Mouse (Mus musculus) adrenal gland, postnatal 14 days (tissue): ENCODE measurements around the gene Hivep3. TPM values are rescaled to one million over a fixed set of nuclear protein-coding genes. Genes with fewer than 3 reads are reported as not detected.

Experiments
- DNase-seq: peaks from one replicate; pipeline ENCODE4 v3.0.0; 2021; ENCODE audit warnings: mixed read lengths
- total RNA-seq: library from RNA; stranded (reverse); gene quantifications from 2 replicates; pipeline ENCODE4 v1.2.3, GENCODE M21; 2021

Hivep3 gene
- total RNA-seq, 1 experiment from 2014 or later: 9.4 TPM

DNA sequence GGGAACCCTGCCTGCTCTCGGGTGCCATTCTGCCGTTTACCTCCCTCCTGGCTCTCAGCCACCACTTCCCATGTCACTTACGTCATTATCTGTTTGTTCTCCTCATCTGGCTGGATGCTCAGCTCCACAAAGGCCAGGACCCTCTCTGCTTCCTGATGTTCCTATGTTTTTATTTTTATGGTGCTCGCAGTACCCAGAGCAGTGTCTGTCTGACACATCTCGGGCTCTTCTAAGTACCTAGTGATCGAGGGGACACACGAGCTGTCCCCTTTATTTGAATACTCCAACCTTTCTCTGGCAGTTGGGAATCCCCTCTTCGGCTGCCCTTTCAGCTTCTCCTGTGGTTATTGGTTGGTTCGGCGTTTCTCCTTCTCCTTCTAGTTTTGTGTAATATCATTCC lies 325.2 kb downstream of the Hivep3 start:
- DNase-seq: no peak

DNA sequence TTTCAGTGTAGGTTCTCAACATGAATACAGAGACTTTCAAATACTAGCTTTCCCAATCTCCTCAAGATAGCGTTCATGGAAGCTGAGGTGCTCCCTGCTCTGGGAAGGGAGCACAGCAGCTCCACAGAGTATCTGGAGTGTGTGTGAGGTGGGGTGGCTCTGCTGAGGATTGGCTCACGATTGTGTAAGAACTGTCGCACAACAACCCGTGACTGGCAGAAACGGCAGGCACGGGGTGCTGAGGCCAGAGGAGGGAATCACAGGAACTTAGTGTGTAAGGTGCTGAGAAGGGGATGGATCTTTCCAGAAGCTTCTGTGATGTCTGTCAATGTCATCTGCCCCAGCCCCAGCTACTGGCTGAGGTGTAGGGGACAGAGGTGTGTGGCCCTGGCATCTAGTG lies 328.1 kb downstream of the Hivep3 start:
- DNase-seq: no peak

DNA sequence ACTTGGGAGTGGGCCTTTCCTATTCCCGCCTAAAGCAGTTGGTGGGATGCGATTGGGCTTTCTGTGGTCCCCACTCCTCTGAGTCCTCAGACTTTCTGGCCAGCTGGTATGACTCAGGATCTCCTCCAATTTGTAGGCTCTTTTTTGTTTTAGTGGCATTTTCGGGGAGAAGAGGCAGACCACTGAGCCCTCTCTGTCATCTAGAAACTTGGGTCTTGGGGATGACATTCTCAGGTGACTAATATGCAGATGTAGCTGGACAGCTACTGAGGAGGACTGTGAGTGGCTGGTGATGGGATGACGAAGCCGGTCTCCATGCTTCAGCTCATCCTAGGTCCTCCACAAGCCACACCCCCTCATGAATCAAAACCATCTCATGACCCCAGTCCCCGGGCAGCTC lies 328.6 kb downstream of the Hivep3 start:
- no peak for DNase-seq

DNA sequence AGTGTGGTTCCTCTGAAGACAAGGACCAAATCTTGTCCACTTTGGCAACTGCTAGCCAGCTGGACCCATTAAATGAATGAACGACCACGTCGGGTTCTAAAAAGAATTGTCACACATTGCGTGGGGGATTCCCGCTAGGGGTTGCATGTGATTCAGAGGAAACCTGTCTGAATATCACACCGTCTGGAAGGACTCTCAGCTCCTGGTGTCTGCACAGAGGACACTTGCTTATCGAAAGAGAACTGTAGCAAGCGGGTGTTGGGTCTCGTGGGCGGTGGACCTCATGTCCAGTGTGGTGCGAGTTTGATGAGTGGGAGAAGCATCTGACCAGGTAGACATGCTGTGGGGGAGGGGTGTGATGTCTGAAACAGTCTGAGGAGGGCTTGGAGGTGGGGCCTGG lies 329.2 kb downstream of the Hivep3 start:
- DNase-seq: no peak

DNA sequence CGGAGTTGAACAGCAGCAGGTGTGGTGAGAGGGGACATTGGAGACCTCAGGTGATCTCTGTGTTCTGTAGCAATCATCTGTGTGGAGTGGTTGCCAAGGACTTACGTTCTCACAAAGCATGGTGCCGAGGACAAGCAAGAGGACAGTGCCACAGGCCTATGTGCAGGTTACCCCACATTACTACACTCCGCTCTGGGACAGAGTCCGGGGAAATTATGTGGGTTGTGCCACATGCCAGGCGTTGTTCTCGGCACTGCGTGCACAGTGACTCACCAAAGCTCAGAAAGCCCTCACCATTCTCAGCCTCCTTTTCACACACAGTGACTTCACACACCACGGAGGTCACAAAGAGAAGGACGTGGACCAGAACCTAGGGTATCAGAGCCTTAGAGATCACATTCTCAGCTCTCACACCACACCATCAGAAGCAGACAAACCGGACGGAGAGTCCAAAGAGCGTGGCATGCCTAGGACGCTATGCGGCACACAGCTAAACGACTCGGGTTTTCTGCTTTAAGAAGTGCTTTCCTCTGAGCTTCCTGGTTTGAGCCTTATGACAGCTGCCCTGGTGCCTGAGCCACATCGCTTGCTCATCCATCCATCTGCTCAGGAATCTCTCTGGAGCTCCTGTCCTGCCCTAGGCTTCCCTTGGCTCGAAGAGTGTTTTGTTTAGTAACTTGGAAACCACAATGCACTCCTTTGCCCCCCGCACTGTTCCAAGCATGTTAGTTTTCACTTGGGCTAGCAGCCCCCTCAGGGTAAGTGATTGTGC lies 330.0 kb downstream of the Hivep3 start:
- no peak for DNase-seq

DNA sequence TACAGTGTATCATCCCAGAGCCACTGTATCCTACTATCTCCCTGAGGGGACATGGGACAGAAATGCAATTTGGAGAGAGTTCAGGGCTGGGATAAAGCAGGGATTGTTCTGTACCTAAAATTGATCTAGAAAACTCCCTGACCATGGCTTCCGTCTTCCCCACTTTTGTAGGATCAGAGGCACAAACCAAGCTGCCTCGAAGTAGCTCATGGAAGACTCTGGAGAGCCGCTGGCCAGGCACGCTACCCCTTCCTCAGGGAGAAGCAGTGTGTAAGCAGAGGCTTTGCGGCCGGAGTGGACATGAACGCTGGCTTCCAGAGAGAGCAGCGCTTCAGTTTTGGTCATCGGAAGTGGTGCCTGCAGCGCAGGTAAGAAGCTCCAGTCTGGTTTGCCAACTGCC lies 331.1 kb downstream of the Hivep3 start, which contains the start of gene AL607142.1:
Gene AL607142.1 (plus strand): TSS at position 301 of the 400 bp plus-strand sequence.
- DNase-seq: no peak

DNA sequence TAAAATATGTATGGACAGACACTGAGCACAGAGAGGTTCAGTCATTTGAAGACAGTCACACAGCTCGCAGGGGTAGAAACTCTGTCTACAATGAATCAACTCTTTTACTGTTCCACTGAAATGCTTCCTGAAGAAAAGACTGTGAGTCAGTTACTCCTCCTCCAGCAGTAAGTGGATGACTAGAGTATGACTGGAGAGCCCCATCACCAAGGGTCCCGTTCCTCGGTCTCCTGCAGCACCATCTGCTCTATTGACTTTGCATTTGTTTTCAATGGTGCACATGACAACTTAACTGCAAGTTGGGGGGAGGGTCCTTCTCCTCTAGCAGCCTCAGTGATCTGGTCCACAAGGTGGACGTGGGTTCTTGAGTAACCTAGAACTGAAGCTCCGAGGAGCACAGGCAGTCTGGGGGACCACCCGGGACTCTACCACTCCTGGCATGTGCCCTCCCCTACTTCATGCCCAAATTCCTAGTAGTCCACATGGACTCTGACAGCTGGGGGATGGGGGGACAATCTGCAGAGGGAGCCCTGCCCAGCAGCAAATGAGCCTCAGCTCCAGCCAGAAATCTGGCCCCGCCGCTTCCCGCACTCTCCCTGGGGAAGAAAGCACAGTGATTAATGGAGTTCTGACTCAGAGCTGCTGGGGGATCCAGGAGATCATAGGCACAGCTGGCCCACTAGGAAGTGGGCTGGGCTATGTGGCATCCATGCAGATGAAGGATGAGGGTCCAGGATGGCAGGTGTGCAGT lies 333.4 kb downstream of the Hivep3 start:
- peak; percentile 36 for DNase-seq

DNA sequence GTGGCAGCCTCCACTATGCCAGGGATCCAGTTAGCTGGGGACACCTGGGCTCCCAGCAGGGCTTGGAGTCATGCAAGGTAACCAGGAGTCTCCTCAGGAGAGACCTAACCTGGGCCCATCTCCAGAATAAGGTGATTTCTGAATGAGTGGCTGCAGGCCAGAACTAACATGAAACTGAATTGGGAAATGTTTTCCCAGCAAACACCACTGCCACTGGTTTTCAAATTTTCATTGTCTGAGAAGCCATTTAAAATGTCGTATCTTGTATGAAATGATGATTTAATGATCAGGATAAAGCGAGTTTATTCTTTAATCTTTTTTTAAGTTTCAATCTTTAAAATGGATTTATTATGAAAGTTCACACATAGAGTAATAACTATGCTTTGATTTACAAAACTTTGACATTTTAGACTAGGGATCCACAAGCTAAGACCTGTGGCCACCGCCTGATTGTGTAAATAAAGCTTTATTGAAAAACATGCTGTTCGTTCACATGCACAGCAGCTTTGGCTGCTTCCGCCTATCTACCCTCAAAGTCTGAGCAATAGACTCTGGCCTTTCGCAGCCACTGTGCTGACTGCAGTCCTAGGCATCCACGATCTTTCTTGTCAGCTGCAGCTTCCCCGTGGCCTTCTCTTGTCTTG lies 334.1 kb downstream of the Hivep3 start:
- DNase-seq: peak; percentile 24

DNA sequence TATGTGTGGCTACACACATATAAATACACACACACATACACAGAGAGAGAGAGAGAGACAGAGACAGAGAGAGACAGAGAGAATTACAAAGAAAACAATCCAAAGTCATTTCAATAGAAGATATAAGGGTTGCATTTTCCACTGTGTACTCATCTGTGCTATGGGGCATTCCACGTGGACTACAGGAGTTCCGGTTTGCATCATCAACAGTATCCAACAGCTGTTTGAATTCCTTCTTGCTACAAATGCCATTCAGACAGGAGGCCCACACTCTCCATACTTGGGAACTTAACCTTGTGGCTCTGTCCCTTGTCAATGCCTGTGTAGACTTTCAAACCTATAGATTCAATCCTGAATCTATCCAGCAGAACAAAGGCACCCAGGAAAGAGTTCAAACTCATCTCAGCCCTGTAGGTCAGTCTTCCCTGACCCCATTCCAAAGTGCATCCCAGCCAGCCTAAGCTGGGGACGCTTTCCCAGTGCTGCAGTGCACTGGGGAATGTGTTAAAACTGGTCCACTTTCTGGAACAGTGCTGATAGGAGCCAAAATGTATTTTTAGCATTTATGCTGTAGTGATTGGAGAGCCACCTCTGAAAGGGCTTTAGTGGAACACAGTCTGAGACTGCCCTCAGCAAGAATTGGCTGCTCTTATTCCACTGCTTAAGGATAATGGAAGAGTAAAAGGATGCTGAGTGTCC lies 335.4 kb downstream of the Hivep3 start:
- DNase-seq: no peak

DNA sequence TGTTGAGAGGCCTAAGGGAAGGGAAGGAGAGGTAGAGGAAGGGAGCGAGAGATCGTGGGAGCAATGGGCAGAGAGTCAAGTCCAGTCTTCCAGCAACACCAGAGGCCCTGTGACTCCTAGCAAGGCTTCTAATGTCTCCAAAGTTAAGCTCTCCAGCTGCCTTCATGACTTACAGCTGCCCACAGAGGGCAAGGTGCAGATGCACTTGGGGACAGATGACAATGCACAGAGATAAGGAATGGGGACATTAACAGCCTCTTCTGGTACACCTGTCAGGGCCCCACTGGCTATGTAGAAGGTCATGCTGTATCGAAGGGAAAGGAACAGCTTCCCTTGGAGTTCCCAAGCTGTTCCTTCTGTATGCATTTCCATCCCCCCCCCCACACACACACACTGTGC lies 336.0 kb downstream of the Hivep3 start:
- no peak for DNase-seq

DNA sequence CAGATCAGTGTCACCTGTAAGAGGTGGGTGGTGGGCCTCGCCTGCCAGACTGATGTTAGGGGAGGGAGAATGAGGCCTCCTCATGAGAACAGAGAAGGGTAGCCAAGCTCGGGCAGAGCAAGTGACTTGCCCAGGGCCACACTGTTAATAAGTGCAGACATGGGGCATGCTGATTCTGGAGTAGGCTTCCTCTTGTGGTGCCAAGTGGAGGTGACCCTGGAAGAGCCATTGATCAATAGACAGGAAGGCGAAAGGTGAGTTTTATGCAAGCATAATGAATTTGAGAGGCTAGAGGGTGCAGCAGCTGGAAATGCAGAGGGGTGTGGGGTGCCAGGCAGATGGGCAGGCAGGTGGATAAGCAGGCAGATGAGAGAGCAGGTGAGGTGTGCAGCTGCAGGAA lies 337.8 kb downstream of the Hivep3 start:
- no peak for DNase-seq

DNA sequence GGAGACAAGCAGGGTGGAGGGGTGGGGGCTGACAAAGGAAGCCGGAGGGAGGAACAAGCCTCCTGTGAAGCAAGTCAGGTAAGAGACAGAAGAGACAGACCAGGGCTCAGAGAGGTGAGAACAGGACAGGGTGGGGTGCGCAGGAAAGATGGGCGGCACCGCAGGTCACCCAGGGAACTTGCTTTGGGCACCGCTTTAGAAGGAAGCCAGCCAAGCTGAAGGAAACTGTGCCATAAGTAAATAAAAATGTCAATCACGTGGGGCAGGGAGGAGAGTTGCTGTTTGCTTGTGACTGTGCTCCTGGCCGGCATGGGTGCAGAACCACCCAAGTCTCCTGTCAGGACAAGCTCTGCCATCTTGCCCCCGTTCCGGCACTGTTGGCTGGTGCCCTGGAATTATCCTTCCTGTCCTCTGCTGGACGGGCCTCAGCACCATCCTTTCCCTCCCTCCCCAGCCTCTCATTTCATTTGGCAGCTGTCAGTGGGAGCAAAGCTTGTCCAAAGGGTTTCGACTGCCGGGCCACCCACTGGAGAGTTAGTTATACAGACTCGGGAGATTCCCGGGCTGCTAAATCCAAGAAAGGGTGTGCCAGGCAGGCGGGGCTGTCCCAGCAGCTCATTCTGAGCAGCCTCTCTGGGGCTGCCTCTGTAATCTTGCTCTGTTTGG lies 338.4 kb downstream of the Hivep3 start:
- DNase-seq: peak; percentile 43

DNA sequence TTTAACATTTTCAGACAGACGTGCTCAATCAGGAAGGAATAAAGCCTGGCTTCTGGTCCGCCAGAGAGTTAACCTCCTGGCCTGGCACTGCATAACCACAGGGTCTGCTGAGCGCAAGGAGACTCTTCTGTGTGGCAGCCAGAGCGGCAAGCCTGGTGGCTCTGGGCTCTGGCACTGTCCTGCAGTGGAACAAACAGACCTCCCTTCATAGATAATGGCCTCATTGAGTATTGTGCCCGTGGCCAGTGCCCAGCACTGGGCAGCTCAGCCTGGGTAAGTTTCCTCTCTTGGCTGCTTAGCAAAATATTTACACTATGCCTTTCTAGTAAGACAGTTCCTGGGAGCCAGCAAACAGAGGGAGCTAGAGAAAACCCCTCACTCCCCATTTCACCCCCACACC lies 340.5 kb downstream of the Hivep3 start:
- no peak for DNase-seq

DNA sequence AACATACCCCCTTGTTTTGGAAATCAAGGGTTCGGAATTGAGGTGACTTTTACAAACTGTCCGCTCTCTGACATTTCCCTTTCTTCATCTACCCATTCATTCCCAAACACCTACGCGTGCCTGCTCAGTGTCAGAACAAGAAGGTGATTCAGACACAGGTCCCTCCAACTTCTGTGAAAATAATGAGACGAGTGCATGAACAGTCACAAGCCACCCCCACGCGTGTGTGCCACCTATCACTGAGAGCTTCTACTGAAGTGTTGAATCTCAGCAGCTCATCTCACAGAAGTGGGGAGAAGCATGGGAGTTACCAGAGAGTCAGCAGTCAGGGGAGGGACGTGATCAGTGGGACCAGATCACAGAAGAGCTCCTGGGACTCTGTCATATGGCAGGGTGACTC lies 343.7 kb downstream of the Hivep3 start:
- no peak for DNase-seq

DNA sequence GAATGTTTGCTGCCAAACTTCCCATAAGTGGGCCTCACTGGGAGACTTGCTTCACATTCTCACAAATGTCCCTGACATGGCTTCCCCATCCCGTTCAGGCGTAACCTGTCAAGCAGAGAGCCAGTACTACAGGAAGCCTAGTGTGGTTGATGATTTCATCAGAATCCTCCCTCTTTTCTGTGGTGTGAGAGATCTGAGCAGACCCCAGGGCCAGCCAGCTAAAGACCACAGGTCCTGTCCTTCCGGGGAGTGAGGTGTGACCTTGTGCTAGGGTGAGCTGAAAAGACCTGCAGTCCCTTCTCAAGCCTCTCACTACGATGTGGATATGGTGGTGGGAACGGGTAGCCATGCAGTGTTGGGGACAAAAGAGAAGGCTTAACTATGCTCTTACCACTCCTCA lies 348.9 kb downstream of the Hivep3 start:
- no peak for DNase-seq

DNA sequence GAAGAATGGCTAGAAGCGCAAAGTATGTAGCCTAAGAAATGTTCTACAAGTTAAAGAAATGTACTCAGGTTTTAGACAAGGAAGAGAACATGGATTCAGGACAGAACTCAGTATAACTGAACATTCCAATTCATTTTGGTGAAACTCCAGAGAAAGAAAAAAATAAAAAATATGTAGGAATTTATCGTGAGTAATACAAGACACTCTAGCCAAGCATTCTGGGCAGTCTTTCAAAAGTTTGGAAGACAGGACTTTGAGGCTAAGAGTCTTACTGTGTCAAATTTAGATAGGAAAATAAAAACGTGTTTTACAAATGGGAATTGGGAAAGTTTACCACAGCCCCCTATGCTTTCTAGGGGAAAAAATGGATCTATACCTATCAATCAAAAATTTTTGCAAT lies 350.1 kb downstream of the Hivep3 start:
- DNase-seq: no peak

DNA sequence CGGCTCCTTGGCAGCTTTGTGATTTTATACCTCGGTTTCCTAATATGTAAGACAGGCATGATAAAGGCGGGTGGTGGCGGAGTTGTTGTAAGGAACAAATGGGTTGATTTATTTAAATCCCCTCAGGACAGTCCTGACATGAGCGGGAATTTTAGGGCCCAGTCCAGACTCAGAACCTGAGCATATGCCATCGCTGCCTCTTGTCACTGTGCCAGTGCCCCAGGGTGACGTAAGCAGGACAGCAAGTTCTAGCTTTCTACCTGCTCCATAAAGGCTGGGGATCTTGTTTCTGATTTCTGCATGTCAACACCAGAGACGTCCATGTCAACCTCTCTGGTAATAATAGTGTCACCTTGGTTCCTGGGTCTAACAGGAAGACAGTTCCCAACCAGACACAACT lies 356.0 kb downstream of the Hivep3 start:
- no peak for DNase-seq

DNA sequence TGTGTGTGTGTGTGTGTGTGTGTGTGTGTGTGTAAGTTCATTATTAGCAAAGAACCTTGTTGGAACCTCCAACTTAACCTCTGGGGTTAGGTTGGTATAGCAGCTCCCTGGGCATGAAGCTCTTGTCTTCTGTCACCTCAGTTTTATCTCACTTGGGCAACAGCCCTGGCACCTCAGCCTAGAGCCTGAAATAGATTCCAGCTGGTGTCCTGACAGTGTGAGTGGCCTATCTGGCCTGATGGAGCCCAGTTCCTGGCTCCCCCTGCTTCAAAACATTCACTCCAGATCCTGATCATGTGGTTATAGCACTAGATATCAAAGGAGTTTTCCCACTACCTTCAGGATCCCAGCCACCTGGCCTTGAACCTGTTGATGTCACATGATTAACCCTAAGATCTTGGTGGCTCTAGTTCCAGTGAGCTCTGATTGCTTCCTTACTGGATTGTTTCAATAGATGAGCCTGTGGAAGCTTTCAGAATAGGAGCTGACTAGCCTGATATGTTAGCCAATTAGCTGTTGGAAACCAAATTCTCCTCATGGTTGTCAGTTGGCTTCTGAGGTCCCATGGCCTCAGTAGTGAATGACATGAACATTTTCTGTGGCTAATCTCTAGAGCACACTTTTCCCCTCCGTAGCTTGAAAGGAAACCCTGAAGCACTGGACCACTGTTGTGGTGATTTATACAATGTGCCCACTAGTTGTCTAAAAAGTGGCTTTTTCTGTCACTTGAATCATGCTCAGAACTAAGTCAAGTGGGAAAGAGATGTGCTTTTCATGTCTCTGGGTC lies 358.6 kb downstream of the Hivep3 start:
- no peak for DNase-seq

DNA sequence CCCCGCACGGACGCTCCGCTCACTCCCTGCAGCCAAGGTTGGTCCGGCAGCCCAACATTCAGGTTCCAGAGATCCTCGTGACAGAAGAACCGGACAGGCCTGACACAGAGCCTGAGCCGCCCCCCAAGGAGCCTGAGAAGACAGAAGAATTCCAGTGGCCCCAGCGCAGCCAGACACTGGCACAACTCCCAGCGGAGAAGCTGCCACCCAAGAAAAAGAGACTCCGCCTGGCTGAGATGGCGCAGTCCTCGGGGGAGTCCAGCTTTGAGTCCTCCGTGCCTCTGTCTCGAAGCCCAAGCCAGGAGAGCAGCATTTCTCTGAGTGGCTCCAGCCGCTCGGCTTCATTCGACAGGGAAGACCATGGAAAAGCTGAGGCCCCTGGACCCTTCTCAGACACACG lies 363.4 kb downstream of the Hivep3 start:
- DNase-seq: no peak

DNA sequence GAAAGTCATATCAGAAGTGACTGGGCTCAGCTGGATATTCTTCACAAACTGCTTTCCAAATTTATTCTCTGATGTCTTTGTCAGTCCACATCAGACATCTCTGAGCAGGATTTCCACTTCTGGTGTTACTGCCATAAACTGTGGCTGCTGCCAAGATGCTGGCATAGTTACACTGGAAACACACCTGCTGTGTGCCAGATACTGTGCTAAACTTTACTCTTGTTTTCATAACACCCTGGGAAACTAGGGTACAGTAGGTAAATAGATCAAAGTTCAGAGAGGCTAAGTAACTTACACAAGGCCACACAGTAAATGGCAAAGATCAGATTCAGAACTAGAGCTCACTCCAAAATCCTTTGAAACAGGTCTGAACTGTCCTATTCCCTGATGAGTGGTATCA lies 367.6 kb downstream of the Hivep3 start:
- no peak for DNase-seq

DNA sequence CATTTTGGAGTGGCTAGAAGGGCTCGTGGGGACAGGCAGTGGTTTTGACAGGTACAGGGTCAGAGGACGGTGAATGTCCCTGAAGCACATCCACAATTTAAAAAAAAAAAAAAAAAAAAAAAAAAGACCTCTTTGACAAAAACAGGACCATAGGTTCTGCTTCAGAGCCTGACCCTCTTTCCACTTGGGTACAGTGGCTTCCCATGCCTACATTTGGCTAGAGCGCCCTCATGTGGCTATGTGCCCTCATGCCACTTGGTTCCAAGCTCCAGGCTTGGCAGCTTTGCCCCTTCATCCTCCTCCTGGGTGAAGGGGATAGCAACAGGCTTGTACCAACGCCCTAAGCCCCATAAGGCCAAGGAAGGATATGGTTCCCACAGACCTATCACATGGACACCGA lies 371.0 kb downstream of the Hivep3 start:
- peak; percentile 87 for DNase-seq
